Mouse (Mus musculus) gastrocnemius, postnatal 14 days (tissue): ENCODE data around the gene Slc29a2. TPM values are rescaled to one million over a fixed set of nuclear protein-coding genes. Genes with fewer than 3 reads are reported as not detected.

Source experiments
- DNase-seq: peaks from one replicate; pipeline ENCODE4 v3.0.0; 2021; ENCODE audit warnings: mixed read lengths
- intact Hi-C: fragments of 180-260 bp; cut with DNase I; formaldehyde crosslinking; loops from one replicate; pipeline ENCODE4 v1.15.1; 2025; ENCODE audit warnings: low total_unique reads
- total RNA-seq, 2 experiments: library from RNA; stranded (reverse); gene quantifications; 2 replicates each; pipeline ENCODE4 v1.2.3; 2021

The Slc29a2 gene
- total RNA-seq, 2 experiments from 2014 or later = 4.9 to 6.5 TPM

DNA sequence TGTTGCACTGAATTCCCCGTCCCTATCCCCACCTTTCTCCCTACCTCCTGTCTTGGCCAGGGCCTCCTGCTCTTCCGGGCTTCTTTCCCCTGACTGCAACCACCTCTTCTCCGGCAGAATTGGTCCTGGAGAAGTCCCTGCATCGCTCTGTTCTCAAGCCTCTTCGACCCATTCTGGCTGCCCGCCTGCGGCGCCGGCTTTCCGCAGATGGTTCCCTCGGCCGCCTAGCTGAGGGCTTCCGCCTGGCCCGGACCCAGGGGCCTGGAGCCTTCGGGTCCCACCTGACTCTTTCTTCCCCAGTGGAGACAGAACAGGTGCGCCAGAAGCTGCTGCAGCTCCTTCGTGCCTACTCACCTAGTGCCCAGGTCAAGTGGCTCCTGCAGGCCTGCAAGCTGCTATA is 29.2 kb downstream of the Slc29a2 start:
- DNase-seq = no peak
- intact Hi-C loops = no loop called here

DNA sequence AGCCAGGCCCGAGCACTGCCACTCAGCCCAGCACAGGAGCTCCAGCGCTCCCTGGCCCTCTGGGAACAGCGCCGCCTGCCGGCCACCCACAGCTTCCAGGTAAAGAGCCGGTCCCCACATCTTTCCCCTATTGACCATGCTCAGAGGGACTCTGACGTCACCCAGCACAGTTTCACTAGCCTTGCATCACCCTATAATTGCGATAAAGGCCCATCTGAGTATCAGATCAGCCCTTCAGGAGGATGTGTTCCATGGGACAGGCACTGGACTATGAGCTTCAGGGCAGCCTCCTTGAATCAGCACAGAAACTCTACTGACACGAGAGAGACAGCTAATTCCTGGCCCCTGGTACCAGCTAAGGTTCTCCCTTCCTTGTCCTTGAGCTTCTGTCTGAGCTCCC is 30.2 kb downstream of the Slc29a2 start:
- DNase-seq = no peak
- intact Hi-C loops = no loop called here

DNA sequence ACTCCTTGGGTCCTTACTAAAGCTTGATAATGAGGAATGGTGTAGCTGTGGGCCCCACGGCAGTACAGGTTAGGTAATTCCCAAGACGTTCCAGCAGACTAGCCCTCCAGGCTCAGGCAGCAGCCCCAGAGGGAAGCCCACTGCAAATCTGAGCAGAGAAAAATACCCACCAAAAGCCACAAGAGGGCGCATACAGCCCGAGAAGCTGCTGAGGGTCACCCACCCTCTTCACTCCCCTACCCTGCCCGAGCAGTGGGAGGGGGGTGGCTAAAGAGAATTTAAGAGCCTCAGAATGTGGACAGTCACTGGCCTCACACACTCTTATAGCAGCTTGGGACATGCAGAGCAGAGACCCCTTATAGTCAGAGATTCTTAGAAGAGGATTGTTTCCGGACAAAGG is 32.6 kb downstream of the Slc29a2 start:
- intact Hi-C loops = no loop called here
- peak; percentile 34 for DNase-seq

DNA sequence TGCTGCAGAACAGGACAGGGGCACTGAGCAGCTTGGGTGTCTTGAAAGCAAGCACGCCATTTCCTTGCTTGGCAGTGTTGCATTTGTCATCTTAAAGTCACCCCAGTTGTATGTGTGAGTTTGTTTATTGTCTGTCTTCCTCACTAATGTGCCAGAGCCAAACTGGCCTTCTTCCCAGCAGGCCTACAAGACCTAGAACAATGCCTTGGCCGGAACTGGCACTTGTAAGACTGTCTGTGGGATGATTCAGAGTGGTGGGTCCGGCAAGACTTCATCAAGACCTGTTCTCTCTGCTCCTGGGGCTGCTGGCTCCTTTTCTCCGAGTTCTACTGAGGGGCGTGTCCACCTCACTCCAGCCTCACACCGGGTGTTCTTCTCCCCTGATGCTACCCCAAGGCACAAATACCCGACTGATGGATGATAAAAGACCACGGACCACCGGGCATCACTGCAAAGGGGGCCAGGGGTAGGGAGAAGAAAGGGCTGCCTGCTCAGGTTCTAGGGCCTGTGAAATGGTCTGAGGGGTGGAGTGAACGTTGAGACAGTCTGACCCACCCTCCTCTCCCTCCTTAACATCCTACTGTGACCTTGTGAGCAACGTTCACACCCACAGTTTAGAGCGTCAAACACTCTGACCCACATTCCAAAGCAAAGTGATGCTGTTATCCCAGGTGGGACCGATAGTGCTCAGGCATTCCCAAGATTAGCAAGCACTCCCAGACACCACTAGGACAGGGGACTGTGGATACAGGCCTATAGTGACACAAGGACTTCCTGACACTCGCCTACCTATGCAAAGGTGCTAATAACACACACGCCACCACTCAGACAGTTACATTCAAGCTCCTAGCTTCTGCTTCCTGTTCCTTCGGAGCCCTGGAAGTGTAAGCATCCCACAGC is 34.5 kb downstream of the Slc29a2 start:
- no peak for DNase-seq

DNA sequence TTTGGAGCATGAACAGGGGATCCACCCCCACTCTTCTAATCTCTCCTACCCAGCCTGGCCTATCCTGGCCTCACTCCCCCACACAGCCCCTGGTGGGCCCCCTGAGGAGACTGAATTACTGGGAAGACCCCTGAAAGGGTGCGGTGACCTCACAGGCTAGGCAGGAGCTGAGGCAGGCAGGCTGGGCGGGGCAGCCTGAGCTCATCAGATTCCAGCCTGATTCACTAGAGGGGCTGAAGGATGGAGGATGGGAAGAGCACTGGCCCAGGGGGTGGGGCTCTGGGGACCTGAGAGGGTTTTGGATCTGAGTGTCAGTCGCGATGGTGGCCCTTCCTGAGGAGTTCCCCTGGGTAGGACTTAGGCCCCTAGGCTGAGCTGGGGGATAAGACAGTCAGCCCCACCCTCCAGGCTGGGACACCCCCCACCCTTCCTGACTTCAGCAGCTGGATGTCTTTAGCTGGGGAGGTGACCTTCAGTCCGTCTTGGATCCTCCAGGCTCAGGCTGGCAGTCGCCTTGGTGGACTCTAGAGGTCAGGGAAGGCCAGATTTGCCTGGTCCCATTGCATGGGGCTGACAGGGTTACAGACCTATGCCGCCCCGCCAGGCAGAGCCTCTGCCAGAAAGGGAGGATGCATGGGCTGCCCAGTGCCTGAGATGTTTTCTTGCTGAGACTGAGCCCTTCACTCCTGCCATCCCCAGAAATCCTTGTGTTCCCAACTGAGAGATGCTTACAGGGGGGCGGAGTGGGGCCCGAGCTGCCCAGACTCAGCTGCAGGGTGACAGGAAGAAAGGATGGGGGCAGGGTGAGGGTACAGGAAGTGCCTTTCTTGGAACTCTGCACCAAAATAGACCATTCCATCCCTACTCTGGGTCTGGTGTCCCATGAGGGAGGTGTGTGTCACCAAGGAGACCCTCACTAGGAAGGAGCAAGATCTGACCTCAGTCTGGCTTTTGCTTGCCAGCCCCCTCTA is 35.4 kb downstream of the Slc29a2 start:
- DNase-seq = no peak

More for the DNA sequence above, 34.5 kb downstream of the Slc29a2 start:
- intact Hi-C loops = no loop called here

DNA sequence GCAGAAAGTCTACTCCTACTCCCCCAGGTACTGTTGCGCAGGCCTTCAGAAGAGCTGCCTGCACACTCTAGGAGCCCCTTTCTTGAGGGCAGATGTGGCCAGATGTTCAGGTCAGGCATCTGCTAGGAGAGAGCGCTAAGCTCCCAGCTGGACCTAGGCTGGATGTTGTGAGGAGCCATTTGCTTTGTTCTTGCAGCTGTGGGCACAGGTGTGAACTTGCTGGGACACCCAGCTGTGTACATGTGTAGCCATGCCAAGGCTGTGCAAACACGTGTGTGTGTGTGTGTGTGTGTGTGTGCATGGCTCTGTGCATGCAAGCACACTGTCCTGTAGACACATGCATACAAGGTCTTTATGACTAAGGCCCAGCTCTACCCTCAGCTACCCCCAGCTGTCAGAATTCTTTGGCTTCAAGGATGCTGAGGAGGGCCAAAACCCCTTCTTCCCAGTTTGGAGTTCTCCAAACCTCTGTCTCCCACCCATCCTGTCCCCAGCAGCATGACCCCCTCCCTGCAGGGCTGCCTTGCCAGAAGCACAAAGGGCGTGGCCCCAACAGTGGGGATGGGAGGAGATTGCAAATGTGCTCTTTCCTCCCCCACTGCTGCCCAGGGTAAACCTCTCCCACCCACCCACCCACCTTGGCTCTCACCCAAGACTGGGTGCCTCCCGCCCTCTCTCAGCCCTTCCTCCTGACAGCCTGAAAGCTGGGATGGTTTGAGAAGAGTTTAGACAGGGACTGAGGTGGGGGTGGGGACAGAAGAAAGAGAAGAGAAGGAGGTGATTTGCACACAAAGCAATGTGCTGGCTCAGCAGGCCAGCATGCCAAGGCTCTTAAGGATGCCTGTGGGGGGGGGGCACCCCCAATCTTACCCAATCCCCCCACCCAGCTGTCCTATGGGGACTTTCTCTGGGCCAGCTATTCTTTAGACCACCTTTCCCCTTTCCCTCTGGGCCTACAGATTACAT is 37.0 kb downstream of the Slc29a2 start:
- intact Hi-C loops = no loop called here
- DNase-seq = peak; percentile 61

More for the DNA sequence above, 35.4 kb downstream of the Slc29a2 start:
- intact Hi-C loops = no loop called here

DNA sequence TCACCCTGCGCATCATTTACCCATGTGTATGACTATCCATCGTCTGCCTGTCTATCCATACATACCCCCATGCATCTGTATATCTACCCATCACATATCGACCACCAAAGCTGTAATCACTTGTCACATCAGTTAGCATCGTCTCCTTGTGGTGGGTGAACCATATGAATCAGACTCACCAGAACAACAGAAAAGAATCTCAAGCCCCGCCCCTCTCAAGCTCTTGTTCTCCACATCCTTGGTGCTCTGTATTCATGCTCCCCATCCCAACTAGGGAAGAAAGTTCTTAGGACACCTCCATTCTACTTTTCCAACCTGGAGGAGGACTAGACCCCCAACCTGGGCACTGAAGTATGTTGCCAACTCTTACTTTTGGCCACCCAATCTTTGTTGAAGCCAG is 38.4 kb downstream of the Slc29a2 start:
- no peak for DNase-seq
- intact Hi-C loops = no loop called here

DNA sequence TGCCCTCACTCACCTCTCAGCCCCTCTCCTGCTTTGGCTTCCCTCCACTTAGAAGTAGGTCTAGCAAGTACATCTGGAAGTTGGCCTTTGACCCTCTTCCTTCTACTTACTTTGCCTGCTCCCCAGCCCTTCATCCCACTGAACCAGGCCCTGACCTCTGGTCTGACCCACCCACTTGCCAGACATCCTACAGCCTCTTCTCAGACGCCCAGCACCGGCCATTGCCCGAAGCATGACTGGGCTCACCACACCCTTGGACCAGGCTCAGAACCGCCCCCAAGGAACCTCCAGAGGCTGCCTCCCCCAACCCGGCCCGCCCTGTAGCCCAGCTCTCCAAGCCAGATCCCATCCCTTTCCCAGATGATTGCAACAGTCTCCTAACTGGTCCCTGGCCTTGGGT is 38.8 kb downstream of the Slc29a2 start:
- intact Hi-C loops = no loop called here
- DNase-seq = peak; percentile 69

DNA sequence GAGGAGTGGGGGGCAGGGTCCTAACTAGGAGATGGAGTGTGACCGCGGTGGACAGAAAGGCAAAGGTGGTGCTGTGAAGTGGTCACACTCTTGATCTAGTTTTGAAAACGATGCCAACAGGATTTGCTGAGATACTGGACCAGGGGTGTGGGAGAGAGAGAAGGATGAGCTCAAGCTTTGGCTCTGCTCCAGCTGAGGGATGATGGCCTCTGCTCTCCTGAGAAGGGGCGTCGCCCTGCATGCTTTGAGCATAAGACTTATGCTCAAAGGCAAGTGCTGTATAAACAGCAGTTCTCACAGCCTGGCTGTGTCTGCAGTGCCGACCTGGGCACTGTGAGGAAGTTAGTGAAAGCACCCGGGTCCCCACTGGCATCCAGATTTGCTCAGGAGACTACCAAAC is 41.4 kb downstream of the Slc29a2 start:
- peak; percentile 73 for DNase-seq
- intact Hi-C loops = no loop called here

DNA sequence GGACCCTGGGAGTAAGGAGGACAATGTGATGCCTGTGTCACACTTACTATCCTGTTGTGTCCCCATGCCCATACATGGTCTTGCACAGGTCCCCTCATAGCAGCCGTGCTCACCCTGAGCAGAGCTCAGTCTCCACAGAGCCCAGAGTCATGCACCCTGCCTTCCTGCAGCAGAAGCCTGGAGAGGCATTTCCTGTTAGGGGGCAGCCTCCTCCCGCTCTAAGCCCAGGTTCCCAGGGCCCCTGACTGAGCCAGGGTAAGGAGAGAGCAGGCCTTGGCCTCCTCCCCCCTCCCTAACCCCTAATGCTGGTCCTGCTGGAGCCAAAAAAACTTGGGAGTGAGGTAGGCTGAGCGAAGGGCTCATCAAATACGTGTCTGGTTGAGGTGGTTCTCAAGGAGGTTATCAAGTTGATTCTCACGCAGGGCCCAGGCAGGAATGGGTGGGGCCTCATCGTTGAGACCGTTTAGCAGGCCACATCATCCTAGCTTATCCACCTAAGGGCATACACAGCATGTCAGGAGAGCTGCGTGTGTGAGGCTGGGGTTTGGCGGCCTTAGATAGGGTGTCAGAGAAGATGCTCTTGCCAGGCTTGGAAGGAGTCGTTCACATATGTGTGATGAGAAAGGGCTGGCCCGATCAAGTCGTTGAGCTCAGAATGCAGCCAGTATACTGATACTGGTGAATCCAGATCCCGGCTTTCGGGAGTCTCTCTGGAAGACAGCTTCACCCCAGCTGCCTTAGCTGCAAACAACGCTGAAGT is 43.6 kb downstream of the Slc29a2 start:
- no peak for DNase-seq
- intact Hi-C loops = no loop called here

DNA sequence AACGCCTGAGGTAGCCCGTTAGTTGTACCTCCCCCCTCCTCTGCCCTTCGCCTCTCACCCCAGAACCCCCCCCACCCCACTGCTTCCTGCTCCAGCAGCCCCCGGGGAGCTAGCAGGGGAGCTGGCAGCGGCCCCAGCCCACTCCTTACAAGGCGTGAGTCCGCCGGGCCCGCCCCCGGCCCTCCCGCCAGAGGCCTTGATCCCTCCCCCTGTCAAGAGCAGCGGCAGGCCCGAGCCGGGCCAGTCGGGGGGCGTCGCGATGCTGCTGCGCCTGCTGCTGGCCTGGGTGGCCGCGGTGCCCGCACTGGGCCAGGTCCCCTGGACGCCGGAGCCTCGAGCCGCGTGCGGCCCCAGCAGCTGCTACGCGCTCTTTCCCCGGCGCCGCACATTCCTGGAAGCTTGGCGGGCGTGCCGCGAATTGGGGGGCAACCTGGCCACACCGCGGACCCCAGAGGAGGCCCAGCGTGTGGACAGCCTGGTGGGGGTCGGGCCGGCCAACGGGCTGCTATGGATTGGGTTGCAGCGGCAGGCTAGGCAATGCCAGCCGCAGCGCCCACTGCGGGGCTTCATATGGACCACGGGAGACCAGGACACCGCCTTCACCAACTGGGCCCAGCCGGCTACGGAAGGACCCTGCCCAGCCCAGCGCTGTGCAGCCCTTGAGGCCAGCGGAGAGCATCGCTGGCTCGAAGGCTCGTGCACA is 44.4 kb downstream of the Slc29a2 start, which contains the start of gene Cd248:
TSS of gene Cd248 (plus strand) at position 212 of the 703 bp plus-strand sequence.
- intact Hi-C loops = no loop called here
- peak; percentile 90 for DNase-seq

DNA sequence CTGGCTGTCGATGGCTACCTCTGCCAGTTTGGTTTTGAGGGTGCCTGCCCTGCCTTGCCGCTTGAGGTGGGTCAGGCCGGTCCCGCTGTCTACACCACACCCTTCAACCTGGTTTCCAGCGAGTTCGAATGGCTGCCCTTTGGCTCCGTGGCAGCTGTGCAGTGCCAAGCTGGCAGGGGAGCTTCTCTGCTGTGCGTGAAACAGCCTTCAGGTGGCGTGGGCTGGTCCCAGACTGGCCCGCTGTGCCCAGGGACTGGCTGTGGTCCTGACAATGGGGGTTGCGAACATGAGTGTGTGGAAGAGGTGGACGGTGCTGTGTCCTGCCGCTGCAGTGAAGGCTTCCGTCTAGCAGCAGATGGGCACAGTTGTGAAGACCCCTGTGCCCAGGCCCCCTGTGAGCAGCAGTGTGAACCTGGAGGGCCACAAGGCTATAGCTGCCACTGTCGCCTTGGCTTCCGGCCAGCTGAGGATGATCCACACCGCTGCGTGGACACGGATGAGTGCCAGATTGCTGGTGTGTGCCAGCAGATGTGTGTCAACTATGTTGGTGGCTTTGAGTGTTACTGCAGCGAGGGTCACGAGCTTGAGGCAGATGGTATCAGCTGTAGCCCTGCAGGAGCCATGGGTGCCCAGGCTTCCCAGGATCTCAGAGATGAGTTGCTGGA is 45.0 kb downstream of the Slc29a2 start:
- intact Hi-C loops = no loop called here
- no peak for DNase-seq

DNA sequence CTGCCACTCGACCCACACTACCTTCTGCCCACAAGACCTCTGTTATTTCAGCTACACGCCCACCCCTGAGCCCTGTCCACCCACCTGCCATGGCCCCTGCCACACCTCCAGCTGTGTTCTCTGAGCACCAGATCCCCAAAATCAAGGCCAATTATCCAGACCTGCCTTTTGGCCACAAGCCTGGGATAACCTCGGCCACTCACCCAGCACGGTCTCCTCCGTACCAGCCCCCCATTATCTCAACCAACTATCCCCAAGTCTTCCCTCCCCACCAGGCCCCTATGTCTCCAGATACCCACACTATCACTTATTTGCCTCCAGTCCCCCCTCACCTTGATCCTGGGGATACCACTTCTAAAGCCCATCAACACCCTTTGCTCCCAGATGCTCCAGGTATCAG is 45.8 kb downstream of the Slc29a2 start:
- intact Hi-C loops = no loop called here

DNA sequence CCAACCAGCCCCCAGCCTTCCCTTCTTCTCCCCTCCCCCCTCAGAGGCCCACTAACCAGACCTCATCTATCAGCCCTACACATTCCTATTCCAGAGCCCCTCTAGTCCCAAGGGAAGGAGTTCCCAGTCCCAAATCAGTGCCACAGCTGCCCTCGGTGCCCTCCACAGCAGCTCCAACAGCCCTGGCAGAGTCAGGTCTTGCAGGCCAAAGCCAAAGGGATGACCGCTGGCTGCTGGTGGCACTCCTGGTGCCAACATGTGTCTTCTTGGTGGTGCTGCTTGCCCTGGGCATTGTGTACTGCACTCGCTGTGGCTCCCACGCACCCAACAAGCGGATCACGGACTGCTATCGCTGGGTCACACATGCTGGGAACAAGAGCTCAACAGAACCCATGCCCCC is 46.3 kb downstream of the Slc29a2 start:
- DNase-seq = no peak
- intact Hi-C loops = no loop called here

More for the DNA sequence above, 45.8 kb downstream of the Slc29a2 start:
- DNase-seq = no peak

DNA sequence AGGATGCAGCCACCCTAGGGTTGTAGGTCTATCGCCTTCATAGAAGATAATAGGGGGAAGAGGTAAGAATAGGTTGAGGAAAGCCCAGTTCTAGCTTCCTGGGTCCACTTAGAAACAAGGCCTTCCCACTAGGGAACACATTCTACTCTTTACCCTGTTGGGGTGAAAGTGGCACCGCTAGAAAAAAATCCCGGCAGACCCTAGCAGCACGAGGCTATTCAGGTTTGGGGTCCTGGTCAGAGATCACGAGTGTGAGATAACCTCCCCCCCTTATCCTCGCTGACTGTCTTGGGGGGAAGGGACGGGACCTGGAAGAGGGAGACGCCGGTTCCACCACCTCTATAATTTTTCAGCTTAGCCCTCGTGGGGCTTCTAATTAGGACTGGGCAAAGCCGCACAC is 47.4 kb downstream of the Slc29a2 start:
- intact Hi-C loops = no loop called here
- no peak for DNase-seq

DNA sequence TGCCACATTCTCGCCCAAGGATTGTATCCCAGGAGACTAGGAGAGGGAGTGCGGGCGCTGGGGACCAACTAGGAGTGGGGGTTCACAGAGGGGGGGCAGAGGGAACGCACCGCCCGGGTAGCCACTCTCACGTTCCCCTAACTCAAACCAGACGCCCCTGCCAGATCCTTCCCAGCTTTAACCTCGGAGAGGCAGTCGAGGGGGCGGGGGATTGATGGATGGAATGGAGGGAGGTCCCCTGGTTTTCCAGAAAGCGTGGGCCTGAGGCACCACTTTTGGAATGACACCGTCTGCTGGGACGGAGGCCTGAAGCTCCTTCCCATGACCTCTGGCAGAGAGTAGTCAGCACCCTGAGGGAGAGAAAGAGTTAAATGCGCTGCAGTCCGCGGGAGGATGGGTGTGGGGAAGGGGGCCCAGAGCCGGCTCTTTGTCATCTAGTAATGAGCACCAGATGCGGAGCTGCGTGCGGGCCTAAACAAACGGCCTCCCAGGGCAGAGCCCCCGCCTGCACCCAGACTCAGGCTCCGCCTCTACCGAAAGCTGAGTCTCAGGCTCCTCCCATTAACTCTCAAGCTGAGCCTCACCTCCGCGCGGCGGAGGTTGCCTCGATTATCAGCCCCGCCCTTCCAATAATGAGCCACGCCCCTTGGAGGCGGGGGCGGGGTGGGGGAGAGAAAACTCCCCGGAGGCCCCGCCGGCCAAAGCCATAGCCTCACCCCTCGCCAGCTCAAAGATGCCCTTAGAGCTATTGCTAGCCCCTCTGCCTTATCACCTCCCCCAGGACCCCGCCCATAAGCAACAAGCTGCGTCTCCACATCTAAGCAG is 48.1 kb downstream of the Slc29a2 start:
- peak; percentile 80 for DNase-seq
- intact Hi-C loops = no loop called here
